Mouse (Mus musculus) erythroblast, adult 5-6 weeks (primary cell): ENCODE measurements around the gene Tmem234. TPM values are rescaled to one million over a fixed set of nuclear protein-coding genes. Genes with fewer than 3 reads are reported as not detected.
"Not testable (repeated sequence)": the region's sequence is repeated elsewhere in the genome, so short reads cannot be mapped to it uniquely, and the experiment has no call there.

Experiments
- ATAC-seq: replicated peaks from 2 replicates; pipeline ENCODE4 v1.8.0; 2016; ENCODE audit warnings: moderate number of reproducible peaks, mild to moderate bottlenecking, moderate TSS enrichment, inconsistent platforms; ENCODE audit not compliant: poor library complexity, low FRiP score, severe bottlenecking
- total RNA-seq, 2 experiments: library from RNA; stranded (forward) in 1 of 2; stranded (reverse) in 1 of 2; fragments of 150-400 nt in 1 of 2; fragments of 200-764, 138-1000 nt in 1 of 2; gene quantifications; 2 replicates each; pipeline versions ENCODE4 v1.2.3 to v1.2.4; 2015 to 2017; ENCODE audit warnings: low replicate concordance in 2 of 2

The Tmem234 gene
- 37.9 and 60.8 TPM in 2 replicates for total RNA-seq (2015; ENCODE audit: low replicate concordance)
- total RNA-seq (2017; ENCODE audit: low replicate concordance), result 82.2 and 119 TPM in 2 replicates

DNA sequence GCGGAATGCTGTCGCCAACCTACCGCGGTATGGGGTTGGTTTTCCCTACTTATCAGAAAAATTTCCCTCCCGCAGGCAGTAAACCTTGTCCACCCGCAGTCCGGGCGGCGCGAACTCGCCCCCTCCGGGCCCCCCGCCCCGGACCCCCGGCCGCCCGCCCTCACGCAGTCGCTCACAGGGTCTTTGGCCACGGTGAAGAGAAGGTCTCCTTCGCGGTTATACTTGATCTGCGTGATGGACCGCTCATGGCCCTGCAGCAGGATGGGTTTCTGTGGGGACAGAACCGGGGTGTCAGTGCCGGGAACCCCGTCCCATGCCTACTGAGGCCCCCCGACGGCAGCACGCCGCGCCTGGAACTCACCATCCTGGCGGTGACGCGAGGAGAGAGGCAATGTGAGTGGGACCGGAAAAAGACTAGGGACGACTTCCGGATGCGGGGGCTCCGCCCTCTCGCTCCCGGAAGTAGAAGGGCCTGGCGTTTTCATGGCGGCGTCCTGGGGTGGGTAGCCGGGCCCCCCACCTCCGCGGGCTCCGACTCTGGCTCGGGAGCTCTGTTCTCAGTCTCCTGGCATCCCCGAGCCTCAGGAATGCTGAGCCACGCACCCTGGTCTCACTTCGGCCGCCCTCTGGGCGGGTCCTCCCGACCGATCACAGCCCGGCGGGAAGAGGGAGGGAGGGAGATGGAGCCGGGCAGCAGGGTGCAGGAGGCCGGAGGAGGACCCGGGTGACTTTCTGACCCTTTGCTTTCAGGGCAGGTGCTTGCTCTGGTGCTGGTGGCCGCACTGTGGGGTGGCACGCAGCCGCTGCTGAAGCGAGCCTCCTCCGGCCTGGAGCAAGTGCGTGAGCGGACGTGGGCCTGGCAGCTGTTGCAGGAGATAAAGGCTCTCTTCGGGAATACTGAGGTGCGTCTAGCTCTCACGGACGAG lies at the start of gene Tmem234, which contains the start of gene Eif3i:
TSS of gene Tmem234 (plus strand) at position 436 of the 926 bp plus-strand sequence.
TSS of gene Eif3i (minus strand) at position 416 of the 926 bp plus-strand sequence.
- ATAC-seq, result peak; percentile 92

DNA sequence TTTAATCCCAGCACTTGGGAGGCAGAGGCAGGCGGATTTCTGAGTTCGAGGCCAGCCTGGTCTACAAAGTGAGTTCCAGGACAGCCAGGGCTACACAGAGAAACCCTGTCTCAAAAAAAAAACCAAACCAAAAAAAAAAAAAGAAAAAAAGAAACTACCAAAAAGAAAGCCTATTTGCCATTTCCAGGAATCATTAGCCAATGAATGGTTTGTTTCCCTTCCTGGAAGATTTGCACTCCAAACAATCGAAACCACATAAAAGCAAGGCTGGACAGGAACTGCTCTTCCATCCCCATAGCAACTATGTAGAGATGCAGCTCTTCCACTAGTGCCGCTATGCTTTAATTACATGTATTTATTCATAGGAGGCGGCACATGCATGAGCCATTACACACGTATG lies 46.0 kb upstream of the Tmem234 start:
- ATAC-seq, result not testable (repeated sequence)

DNA sequence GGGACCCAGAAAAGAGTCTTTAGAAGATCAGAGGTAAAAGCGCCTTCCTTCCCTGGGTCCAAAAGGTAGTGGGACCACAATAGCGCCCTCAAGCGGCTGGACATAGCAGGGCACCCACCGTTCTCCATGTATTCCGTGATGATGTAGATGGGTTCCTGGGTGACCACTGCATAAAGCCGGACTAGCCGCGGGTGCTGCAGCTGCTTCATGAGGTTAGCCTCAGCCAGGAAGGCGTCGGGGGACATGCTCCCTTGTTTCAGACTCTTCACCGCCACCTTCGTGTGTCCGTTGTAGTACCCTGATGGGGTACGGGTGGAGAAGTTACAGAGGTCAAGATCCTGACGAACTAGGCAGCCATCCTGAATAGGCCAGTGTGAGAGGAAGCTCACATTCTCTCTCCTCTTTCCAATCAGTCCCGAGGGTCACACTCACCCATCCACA lies 45.0 kb upstream of the Tmem234 start:
- peak; percentile 45 for ATAC-seq

DNA sequence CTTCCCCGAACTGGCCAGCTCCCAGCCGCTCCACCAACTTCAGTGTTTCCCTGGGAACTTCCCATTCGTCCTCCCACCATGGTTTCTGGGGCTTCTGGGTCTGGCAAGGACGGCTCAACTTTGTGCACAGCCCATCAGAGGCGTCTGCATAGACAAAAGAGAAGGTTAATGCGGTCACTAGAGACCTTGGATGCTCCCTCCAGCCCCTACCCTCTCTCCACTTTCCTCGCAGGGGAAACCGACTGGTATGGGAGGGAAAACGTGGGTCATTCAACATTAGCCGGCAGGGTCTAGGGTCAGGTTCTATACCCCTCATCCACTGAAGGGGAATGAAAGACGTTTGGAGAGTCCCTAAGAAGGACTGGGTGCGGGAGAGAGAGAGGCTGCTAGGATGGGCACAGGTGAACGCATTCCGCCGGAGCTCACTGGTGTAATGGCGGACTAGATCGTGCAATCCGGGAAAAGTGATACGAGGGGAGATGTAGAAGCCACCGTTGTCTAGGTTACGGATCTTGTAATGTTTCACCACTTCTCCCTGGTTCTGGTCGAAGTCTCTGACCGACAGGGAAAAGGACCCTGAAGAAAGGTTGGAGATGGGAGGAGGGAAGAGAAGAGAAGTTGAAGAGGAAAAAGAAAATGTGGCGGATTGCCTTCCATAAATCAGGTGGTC lies 44.5 kb upstream of the Tmem234 start:
- ATAC-seq, result 0 out of 2 replicates have a peak, but pooled peaks have one; percentile 7

DNA sequence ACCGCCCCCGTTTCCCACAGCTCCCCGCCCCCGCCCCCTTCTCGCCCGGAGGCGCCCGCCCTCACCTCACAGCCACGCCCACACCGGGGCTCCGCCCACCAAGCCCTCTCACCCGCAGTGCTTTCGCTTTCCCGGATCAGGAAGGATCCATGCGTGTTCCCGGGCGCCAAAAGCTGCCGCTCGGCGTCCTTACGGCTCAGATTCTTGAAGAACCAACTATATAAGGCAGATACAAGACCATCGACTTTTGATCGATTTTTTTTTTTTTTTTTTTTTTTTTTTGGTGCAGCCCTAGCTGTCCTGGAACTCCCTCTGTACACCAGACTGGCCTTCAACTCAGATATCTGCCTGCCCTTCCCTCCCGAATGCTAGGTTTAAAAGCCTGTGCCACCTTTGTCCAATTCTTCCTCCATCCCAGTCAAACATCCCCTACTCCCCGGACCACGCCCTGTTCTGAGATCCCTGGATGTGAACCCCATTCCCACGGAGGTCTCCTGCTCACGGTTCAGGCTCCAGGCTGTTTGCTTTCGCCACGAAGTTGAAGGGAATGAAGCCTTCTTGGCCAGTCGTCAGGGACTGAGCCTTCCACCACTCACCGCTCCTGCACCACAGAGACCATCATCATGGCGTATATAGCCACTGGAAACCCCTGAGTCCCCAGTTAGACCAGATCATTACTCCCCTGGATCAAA lies 43.8 kb upstream of the Tmem234 start:
- peak; percentile 84 for ATAC-seq

DNA sequence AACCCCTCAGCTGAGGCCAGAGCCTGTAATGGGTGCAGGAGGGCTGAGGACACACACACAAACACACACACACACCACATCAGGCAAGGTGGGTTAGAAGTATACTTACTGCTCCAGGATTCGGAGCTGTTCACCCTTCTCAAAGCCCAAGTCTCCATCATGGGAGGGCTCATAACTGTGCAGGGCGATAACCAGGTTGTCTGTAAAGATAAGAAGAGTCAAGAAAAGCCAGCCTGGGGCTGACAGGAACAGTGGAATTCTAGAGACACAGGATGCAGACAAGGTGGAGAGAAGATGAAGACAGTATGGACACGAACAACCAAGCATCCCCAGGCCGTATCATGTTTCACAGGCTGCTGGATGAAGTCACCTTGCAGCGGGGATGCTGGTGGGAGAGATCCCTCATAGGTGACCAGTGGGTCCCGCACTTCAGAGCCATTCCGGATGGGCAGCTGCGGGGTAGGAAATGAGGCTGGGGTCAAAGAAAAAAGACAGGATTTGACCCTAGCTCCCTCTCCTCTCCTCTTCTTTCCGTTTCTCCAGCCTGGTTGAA lies 43.1 kb upstream of the Tmem234 start:
- ATAC-seq, result peak; percentile 71

DNA sequence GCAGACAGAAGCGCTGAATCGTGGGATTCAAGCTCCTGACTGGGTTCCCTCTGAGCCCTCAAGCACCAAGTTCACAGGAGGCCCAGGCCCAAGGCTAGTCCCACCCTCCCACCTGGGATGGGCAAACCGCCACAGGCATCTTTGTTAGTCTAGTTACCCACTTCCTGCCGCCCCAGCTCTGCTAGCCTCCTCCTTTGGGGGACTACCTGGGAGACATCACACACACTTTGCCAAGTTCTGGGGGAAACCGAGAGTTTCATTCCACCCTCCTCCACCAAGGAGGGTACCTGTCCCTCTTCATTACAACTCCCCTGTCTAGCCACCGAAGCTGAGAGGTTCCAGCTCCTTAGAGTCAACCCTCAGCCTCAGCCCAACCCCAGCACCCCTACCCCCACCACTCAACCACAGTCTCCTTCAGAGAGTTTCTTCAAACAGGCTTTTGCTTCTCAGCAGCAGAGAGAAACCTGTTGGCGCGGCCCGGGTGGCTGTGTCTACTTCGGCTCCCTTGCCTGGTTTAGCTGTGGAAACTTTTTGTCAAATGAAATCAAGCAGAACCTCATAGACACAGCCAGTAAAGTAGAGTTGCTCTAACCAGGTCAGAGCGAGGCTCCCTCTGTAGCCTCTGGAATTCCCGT lies 42.0 kb upstream of the Tmem234 start:
- no peak for ATAC-seq

DNA sequence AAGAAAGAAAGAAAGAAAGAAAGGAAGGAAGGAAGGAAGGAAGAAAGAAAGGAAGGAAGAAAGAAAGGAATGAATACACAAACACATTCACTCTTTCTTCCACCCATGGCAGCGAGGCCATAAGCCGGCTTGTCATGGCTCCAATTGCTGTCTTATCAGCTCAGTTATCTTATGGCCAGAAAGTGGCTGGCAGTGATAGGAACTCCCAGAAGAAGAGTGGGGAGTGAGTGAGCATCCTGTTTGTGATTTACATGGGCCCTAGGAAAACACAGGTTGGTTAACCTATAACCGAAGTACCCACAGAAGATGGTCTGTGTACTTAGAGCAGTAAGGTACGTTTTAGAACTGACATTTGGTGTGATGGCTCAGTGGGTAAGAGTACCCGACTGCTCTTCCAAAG lies 39.3 kb upstream of the Tmem234 start:
- ATAC-seq, result no peak

DNA sequence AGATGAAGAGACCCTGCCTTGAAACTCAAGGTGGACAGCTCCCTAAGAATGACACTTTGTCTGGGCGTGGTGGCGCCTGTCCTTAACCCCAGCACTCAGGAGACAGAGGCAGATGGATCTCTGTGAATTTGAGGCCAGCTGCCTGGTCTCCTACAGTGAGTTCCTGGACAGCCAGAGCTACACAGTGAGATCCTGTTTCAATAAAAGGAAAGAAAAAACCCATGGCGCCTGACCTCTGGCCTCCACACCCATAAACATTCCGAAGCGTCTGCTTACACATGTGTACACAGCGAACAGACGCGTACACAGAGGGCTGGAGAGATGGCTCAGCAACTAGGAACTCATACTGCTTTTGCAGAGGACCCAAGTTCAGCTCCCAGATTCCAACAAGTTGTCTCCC lies 36.8 kb upstream of the Tmem234 start:
- no peak for ATAC-seq

DNA sequence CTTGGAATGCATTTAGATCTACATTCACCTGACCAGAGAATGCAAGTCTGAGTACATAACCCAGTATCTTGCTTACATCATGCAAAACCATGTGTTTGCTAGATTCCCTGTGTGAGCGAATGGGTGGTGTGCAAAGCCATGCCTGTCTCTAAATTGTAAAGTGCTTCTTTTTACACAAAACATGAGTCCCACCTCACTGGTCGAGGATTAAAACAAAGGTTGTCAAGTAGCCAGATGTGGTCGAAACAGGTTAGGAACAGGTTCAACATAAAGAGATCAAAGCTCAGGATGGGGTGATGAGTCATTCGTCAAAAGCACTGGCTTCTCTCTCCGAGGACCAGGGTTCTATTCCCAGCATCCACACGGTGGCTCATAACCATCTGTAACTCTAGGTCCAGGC lies 35.3 kb upstream of the Tmem234 start:
- no peak for ATAC-seq

DNA sequence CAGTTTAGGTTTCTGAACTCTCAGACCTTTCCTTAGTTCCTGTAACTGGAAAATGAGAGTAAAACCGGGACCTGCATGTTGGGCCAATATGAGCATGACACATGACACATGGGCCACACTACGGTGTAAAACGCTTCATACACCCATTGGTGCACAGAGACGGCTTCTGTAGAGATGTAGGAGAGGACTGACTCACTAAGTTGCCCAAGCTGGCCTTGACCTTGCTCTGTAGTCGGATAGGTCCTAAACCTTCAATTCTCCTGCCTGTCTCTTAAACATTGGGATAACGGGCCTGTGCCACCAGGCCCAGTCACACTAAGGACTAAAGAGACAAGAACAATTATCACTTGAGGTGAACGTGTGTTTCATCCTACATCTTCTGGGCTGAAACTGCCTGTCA lies 32.1 kb upstream of the Tmem234 start:
- ATAC-seq, result no peak

DNA sequence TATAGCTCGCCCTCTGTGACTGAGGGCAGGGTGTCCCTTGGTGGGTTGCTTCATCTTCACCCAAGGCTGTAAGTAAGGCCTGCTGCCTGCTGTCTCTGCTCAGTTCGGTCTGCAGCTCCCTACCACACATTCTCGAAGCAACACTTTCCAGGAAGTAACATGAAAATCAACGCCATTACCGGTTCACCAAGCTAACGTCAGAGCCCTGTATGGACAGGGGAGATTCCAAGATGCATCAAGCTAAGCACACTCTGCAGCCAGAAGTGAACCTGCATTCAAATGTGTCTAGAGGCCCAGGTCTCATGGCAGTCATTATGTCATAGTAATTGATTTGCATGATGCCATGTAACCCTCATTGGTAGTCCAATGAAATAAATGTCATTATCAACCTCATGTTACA lies 30.4 kb upstream of the Tmem234 start:
- ATAC-seq, result no peak

DNA sequence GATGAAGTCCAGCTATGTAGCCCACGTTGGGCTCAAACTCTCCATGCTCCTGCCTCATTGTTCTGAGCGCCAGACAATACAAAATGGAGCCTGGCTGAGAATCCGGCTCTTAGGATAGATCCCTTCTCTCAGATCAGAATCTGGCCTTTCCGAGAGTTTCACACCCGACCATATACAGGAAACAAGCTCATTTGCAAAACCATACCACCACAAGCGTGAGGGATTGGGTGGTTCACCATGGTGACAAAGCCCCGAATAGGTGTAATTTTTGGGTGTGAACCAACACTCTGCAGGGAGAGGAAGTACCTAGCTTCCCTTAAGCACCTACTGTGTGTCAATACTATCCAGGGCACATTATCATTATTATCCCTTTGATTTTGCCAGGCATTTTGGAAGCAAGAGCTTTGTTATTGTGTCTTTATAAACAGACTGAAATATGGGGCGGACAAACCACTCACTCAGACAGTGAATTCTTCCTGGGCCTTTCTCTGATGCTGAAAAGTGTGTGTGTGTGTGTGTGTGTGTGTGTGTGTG lies 28.9 kb upstream of the Tmem234 start:
- no peak for ATAC-seq

DNA sequence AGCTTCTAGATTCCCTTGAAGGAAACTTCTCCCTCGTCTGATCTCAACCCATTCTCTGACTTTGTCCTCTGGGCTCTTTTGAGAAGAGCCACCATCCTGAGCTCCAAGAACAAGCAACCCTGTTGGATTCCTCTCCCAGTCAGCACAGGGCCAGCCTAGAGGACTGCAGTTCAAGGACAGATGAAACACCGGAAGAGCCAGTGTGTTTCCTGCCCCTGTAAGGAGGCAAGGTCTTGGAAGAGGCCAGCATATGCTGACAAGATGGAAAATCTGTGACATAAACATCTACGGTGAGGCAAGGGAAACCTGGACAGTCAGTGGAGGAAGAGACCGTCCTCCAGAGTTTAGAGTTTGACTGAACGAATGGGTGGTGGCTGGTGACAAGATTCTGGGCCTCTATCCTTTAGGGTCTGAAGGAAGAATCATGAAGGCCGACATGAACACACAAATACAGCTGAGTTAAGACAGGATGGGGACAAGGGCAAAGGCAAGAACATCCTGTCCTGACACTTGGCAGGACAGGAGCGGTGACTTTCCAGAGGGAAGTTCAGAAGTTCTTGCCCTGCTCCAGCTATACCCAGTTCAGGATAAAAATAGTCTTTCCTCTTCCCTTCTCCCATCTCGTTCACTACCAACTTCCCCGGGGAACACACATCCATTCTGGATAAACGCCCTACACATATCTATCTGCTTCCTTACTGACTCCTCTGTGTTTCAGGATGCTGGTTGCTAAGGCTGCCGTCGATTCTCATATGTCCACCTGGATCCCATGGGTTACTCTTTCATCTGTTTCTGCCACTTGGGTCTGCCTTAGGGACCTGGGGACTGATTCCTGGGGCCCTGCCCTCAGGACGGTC lies 28.0 kb upstream of the Tmem234 start:
- no peak for ATAC-seq

DNA sequence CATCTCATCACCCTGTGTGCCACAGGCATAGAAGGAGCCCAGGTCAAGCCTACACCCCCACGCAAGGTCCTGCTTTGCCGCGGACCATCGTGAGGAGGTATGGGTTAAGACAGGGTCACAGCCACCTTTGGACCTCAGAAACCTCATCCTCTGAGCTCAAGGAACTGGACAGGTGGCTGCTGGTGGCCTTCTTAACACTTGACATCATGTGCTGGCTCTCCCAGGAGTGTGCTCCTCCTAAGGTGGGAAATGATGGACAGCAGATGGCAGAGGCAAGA lies 27.4 kb upstream of the Tmem234 start:
- ATAC-seq, result no peak

DNA sequence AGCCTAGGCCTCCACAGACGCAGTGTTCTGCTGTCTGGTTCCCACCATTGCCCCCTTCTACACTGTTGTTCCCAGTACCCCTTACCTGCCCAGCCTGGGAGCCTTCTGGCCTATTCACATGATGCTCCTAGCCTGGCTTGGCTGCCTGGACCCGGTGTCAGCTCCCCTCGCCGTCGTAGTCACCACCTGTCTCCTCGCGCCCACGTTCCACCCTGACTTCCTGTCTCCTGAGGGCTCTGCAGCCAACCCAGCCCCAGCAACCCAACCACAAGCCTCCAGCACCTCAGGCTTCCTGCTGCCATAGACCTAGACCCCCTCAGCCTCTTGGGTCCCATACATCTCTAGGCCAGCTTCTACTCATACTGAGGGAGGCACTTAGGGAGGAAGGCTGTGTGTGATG lies 27.0 kb upstream of the Tmem234 start, which contains the start of gene Lck:
TSS of gene Lck (minus strand) at position 212 of the 400 bp plus-strand sequence.
- ATAC-seq, result no peak

DNA sequence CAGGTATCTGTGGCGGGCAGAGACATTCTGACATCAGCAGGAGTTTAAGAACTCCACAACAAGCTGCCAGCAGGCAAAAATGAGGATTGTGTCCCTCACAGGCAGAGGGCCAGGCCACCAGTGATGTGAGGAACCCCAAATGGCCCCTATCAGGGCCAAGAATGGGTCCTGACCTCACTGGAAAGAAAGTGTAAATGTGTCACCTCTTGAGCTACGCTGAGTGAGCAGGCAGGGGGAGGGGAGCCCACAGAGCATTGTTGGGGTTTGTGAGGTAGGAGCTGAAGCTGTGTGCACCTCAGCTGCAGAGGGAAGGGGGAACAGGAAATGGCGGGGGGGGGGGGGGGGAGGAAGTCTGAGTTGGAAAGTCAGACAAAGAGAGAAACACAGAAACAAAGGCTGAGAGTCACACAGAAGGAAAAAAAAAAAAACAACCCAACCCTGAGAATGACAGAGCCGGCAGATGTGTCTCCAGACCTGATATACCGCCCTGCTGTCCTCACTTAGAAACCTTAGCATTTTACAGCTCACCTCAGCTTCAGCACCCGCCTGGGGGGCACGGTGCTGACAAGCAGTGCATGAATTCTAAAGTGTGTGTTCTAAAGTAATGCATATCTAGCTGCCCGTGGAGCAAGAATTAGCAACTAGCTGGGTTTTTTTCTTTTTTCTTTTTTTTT lies 25.2 kb upstream of the Tmem234 start:
- ATAC-seq, result no peak
